Mouse (Mus musculus) intestine, postnatal 0 days (tissue): ENCODE results near the gene Gm10961. TPM values are rescaled to one million over a fixed set of nuclear protein-coding genes. Genes with fewer than 3 reads are reported as not detected.

Experiments
- ATAC-seq: fragments of 200-750 bp; cut with Nextera tagmentation; 2 replicates; pipeline ENCODE4 v1.8.0; 2017; ENCODE audit warnings: mild to moderate bottlenecking, moderate TSS enrichment, moderate library complexity
- H3K27ac ChIP-seq: fragments of 300-500 bp; sonication (generic); 2 replicates; pipeline ENCODE4 v1.5.1; 2014; ENCODE audit warnings: mild to moderate bottlenecking, low read depth, low read length, moderate library complexity
- H3K27me3 ChIP-seq: fragments of 300-500 bp; sonication (generic); replicated peaks from 2 replicates; pipeline ENCODE4 v1.6.1; 2014; ENCODE audit warnings: low read length, mixed read lengths; ENCODE audit not compliant: control insufficient read depth, insufficient read depth
- H3K36me3 ChIP-seq: fragments of 300-500 bp; sonication (generic); 2 replicates; pipeline ENCODE4 v1.6.1; 2014; ENCODE audit warnings: mild to moderate bottlenecking, moderate library complexity; ENCODE audit not compliant: control insufficient read depth, insufficient read depth
- H3K4me1 ChIP-seq: fragments of 300-500 bp; sonication (generic); replicated peaks from 2 replicates; pipeline ENCODE4 v1.6.1; 2014; ENCODE audit warnings: antibody characterized with exemption, low read length, mixed read lengths; ENCODE audit not compliant: control insufficient read depth, insufficient read depth
- H3K4me2 ChIP-seq: fragments of 300-500 bp; sonication (generic); replicated peaks from 2 replicates; pipeline ENCODE4 v1.6.1; 2014; ENCODE audit warnings: low read depth, mild to moderate bottlenecking, moderate library complexity
- H3K4me3 ChIP-seq: fragments of 300-500 bp; sonication (generic); 2 replicates; pipeline ENCODE4 v1.5.1; 2014; ENCODE audit warnings: low read depth, low read length
- H3K9ac ChIP-seq: fragments of 300-500 bp; sonication (generic); 2 replicates; pipeline ENCODE4 v1.6.1; 2014; ENCODE audit warnings: mild to moderate bottlenecking, low read depth, low read length
- H3K9me3 ChIP-seq: fragments of 300-500 bp; sonication (generic); 2 replicates; pipeline ENCODE4 v1.6.1; 2016; ENCODE audit warnings: mixed run types; ENCODE audit not compliant: control insufficient read depth
- CTCF ChIP-seq: sonication (generic); IDR thresholded peaks from 2 replicates; pipeline ENCODE4 v1.5.1; 2016; ENCODE audit warnings: low read depth, mild to moderate bottlenecking, control low read depth, antibody characterized with exemption, moderate library complexity
- WGBS: fragments of 180-500 bp; shearing (Covaris S2); extraction: QIAGEN DNeasy Blood & Tissue Kit; methylation state at CpG from one replicate; pipeline ENCODE4 v1.1.7; 2014; 5-methylcytosine and 5-hydroxymethylcytosine counted together
- polyA plus RNA-seq: library from polyadenylated mRNA; unstranded; fragments of >200 nt; fragmentation: Nextera tagmentation; extraction: Ambion mirVana; gene quantifications from 2 replicates; pipeline ENCODE4 v1.2.1, GENCODE M21; 2015

The Gm10961 gene
- polyA plus RNA-seq, 1 experiment from 2014 or later, result not detected

GRCm38 (mm10) chr3:107609376-107609775, 21.7 kb upstream of the Gm10961 start:
- no peak overlapping the region for H3K4me3 ChIP-seq
- ATAC-seq, result no peak
- H3K4me1 ChIP-seq, result no peaks in the 10 kb centered on the region
- H3K27ac ChIP-seq, result no peak overlapping the region
- H3K36me3 ChIP-seq, result peaks cover 27% of the 10 kb centered on the region
- H3K4me2 ChIP-seq, result no peak overlapping the region
- TF ChIP-seq CTCF, result no peak
- H3K27me3 ChIP-seq, result peaks cover 3% of the 10 kb centered on the region; the same call in 1 of the 2 replicates
- no peak overlapping the region for H3K9ac ChIP-seq
- H3K9me3 ChIP-seq, result no peaks in the 10 kb centered on the region
- WGBS, result 74% methylated on average over 3 of the region's 3 CpGs

- Histone ChIP-seq H3K9ac (no peak overlapping the region), H3K27me3 (no peaks in the 10 kb centered on the region; the same call in 1 of the 2 replicates), H3K4me3 (no peak overlapping the region), H3K4me1 (no peaks in the 10 kb centered on the region), H3K27ac (no peak overlapping the region), H3K9me3 (no peaks in the 10 kb centered on the region), H3K36me3 (peaks cover 47% of the 10 kb centered on the region), H3K4me2 (no peak overlapping the region)
- no peak for TF ChIP-seq CTCF
- ATAC-seq, result no peak
- WGBS, result 82% methylated on average over 4 of the region's 4 CpGs
Observed at GRCm38 (mm10) chr3:107611394-107611793, 19.7 kb upstream of the Gm10961 start.

GRCm38 (mm10) chr3:107612902-107613525, 18.1 kb upstream of the Gm10961 start:
- no peak overlapping the region for H3K9ac ChIP-seq
- peak; percentile 94 for TF ChIP-seq CTCF
- H3K36me3 ChIP-seq, result peaks cover 63% of the 10 kb centered on the region
- no peak for ATAC-seq
- no peaks in the 10 kb centered on the region for H3K4me1 ChIP-seq
- no peak overlapping the region for H3K4me2 ChIP-seq
- H3K4me3 ChIP-seq, result no peak overlapping the region
- 89% methylated on average over 11 of the region's 11 CpGs for WGBS
- no peaks in the 10 kb centered on the region for H3K9me3 ChIP-seq
- H3K27ac ChIP-seq, result peak overlapping the region; percentile 15; the same call in 1 of the 2 replicates
- H3K27me3 ChIP-seq, result no peaks in the 10 kb centered on the region

- Histone ChIP-seq H3K9me3 (no peaks in the 10 kb centered on the region), H3K27me3 (no peaks in the 10 kb centered on the region), H3K9ac (no peak overlapping the region), H3K4me2 (no peak overlapping the region), H3K4me1 (no peaks in the 10 kb centered on the region), H3K36me3 (peaks cover 94% of the 10 kb centered on the region), H3K27ac (no peak overlapping the region), H3K4me3 (no peak overlapping the region)
- WGBS, result 94% methylated on average over 3 of the region's 3 CpGs
- no peak for ATAC-seq
- TF ChIP-seq CTCF, result no peak
Observed at GRCm38 (mm10) chr3:107617800-107618199, 13.3 kb upstream of the Gm10961 start.

- ATAC-seq, result no peak
- no peak for TF ChIP-seq CTCF
Observed at GRCm38 (mm10) chr3:107619911-107620310, 11.2 kb upstream of the Gm10961 start.

GRCm38 (mm10) chr3:107621286-107622075, 9.6 kb upstream of the Gm10961 start:
- no peak for TF ChIP-seq CTCF
- H3K4me2 ChIP-seq, result no peak overlapping the region
- WGBS, result 90% methylated on average over 21 of the region's 21 CpGs
- no peak overlapping the region; the same call in 1 of the 2 replicates for H3K27ac ChIP-seq
- H3K27me3 ChIP-seq, result no peaks in the 10 kb centered on the region
- ATAC-seq, result no peak
- H3K4me3 ChIP-seq, result no peak overlapping the region
- H3K36me3 ChIP-seq, result peaks cover 93% of the 10 kb centered on the region
- no peak overlapping the region for H3K9ac ChIP-seq
- H3K9me3 ChIP-seq, result no peaks in the 10 kb centered on the region
- H3K4me1 ChIP-seq, result no peaks in the 10 kb centered on the region

More at GRCm38 (mm10) chr3:107619911-107620310, 11.2 kb upstream of the Gm10961 start:
- no peaks in the 10 kb centered on the region for H3K9me3 ChIP-seq
- no peaks in the 10 kb centered on the region for H3K27me3 ChIP-seq
- no peaks in the 10 kb centered on the region for H3K4me1 ChIP-seq
- no peak overlapping the region for H3K9ac ChIP-seq
- peaks cover 93% of the 10 kb centered on the region for H3K36me3 ChIP-seq
- H3K27ac ChIP-seq, result no peak overlapping the region
- H3K4me3 ChIP-seq, result no peak overlapping the region
- H3K4me2 ChIP-seq, result no peak overlapping the region
- 91% methylated on average over 6 of the region's 6 CpGs for WGBS
